Mouse (Mus musculus) liver, embryonic 16.5 days (tissue): ENCODE results near the gene Tmem171. TPM values are rescaled to one million over a fixed set of nuclear protein-coding genes. Genes with fewer than 3 reads are reported as not detected.

Source experiments
- ATAC-seq: fragments of 200-750 bp; cut with Nextera tagmentation; 2 replicates; pipeline ENCODE4 v1.8.0; 2017; ENCODE audit warnings: low read depth, mild to moderate bottlenecking, moderate number of reproducible peaks, moderate library complexity
- H3K27ac ChIP-seq: fragments of 300-500 bp; sonication (generic); 2 replicates; pipeline ENCODE4 v1.5.1; 2014; ENCODE audit warnings: mild to moderate bottlenecking, low read length
- H3K27me3 ChIP-seq: fragments of 300-500 bp; sonication (generic); 2 replicates; pipeline ENCODE4 v1.6.1; 2014; ENCODE audit warnings: low read depth, low read length, mixed read lengths; ENCODE audit not compliant: control insufficient read depth, insufficient read depth
- H3K36me3 ChIP-seq: fragments of 300-500 bp; sonication (generic); 2 replicates; pipeline ENCODE4 v1.6.1; 2014; ENCODE audit warnings: mild to moderate bottlenecking; ENCODE audit not compliant: control insufficient read depth, insufficient read depth
- H3K4me1 ChIP-seq: fragments of 300-500 bp; sonication (generic); 2 replicates; pipeline ENCODE4 v1.6.1; 2014; ENCODE audit warnings: low read depth, low read length, mixed read lengths; ENCODE audit not compliant: control insufficient read depth
- H3K4me2 ChIP-seq: fragments of 300-500 bp; sonication (generic); 2 replicates; pipeline ENCODE4 v1.6.1; 2014; ENCODE audit warnings: low read depth, low read length, mixed read lengths
- H3K4me3 ChIP-seq: fragments of 300-500 bp; sonication (generic); 2 replicates; pipeline ENCODE4 v1.5.1; 2014; ENCODE audit warnings: low read depth, mild to moderate bottlenecking, low read length
- H3K9ac ChIP-seq: fragments of 300-500 bp; sonication (generic); 2 replicates; pipeline ENCODE4 v1.6.1; 2014; ENCODE audit warnings: low read depth, low read length
- H3K9me3 ChIP-seq: fragments of 300-500 bp; sonication (generic); replicated peaks from 2 replicates; pipeline ENCODE4 v1.6.1; 2016; ENCODE audit warnings: low read length; ENCODE audit not compliant: control insufficient read depth
- WGBS: fragments of 180-500 bp; shearing (Covaris S2); extraction: QIAGEN DNeasy Blood & Tissue Kit; methylation state at CpG from one replicate; pipeline ENCODE4 v1.1.7; 2014; ENCODE audit not compliant: insufficient replicate concordance; 5-methylcytosine and 5-hydroxymethylcytosine counted together
- polyA plus RNA-seq: library from polyadenylated mRNA; unstranded; fragments of >200 nt; fragmentation: Nextera tagmentation; extraction: Ambion mirVana; gene quantifications from 2 replicates; pipeline ENCODE4 v1.2.1, GENCODE M21; 2015

Gene Tmem171
- polyA plus RNA-seq, 1 experiment from 2014 or later = 0.68 TPM

GRCm38 (mm10) chr13:98699982-98700540, 5.4 kb upstream of the Tmem171 start:
- Histone ChIP-seq H3K4me2 (no peak overlapping the region), H3K9ac (no peak overlapping the region), H3K4me3 (no peak overlapping the region), H3K27ac (no peak overlapping the region), H3K4me1 (no peaks in the 10 kb centered on the region), H3K27me3 (peaks cover 14% of the 10 kb centered on the region), H3K36me3 (no peaks in the 10 kb centered on the region), H3K9me3 (no peaks in the 10 kb centered on the region)
- ATAC-seq = no peak
- 47% methylated on average over 5 of the region's 5 CpGs for WGBS

- no peaks in the 10 kb centered on the region for H3K4me1 ChIP-seq
- no peaks in the 10 kb centered on the region for H3K9me3 ChIP-seq
- 44% methylated on average over 14 of the region's 14 CpGs for WGBS
- no peak overlapping the region for H3K27ac ChIP-seq
- no peaks in the 10 kb centered on the region for H3K36me3 ChIP-seq
- no peak overlapping the region for H3K9ac ChIP-seq
- no peak for ATAC-seq
- H3K4me3 ChIP-seq = no peak overlapping the region
- H3K27me3 ChIP-seq = peaks cover 23% of the 10 kb centered on the region
- H3K4me2 ChIP-seq = no peak overlapping the region
Measured at GRCm38 (mm10) chr13:98699051-98699744, 4.6 kb upstream of the Tmem171 start.

GRCm38 (mm10) chr13:98696716-98697115, 2.1 kb upstream of the Tmem171 start:
- no peak overlapping the region for H3K4me2 ChIP-seq
- H3K36me3 ChIP-seq = no peaks in the 10 kb centered on the region
- no peaks in the 10 kb centered on the region for H3K9me3 ChIP-seq
- no peak overlapping the region for H3K9ac ChIP-seq
- H3K27ac ChIP-seq = no peak overlapping the region
- H3K4me3 ChIP-seq = no peak overlapping the region
- WGBS = 79% methylated on average over 3 of the region's 3 CpGs
- H3K27me3 ChIP-seq = peaks cover 25% of the 10 kb centered on the region
- H3K4me1 ChIP-seq = no peaks in the 10 kb centered on the region
- ATAC-seq = no peak

GRCm38 (mm10) chr13:98695546-98695945, 912 bp upstream of the Tmem171 start:
- Histone ChIP-seq H3K27ac (no peak overlapping the region), H3K9ac (no peak overlapping the region), H3K27me3 (peaks cover 25% of the 10 kb centered on the region), H3K4me1 (no peaks in the 10 kb centered on the region), H3K4me2 (peak overlapping the region; percentile 41), H3K4me3 (no peak overlapping the region), H3K9me3 (no peaks in the 10 kb centered on the region), H3K36me3 (no peaks in the 10 kb centered on the region)
- 60% methylated on average over 2 of the region's 2 CpGs for WGBS
- ATAC-seq = peak; percentile 90

GRCm38 (mm10) chr13:98693316-98693715, 1.3 kb downstream of the Tmem171 start:
- Histone ChIP-seq H3K27me3 (peaks cover 25% of the 10 kb centered on the region), H3K9me3 (no peaks in the 10 kb centered on the region), H3K9ac (no peak overlapping the region), H3K27ac (no peak overlapping the region), H3K4me3 (no peak overlapping the region), H3K4me2 (no peak overlapping the region), H3K4me1 (no peaks in the 10 kb centered on the region), H3K36me3 (no peaks in the 10 kb centered on the region)
- 69% methylated on average over 11 of the region's 11 CpGs for WGBS
- no peak for ATAC-seq

GRCm38 (mm10) chr13:98691956-98692515, 2.6 kb downstream of the Tmem171 start:
- Histone ChIP-seq H3K4me1 (no peaks in the 10 kb centered on the region), H3K27me3 (peaks cover 25% of the 10 kb centered on the region), H3K4me3 (no peak overlapping the region), H3K27ac (no peak overlapping the region), H3K9ac (no peak overlapping the region), H3K36me3 (no peaks in the 10 kb centered on the region), H3K9me3 (no peaks in the 10 kb centered on the region), H3K4me2 (no peak overlapping the region)
- no peak for ATAC-seq
- 72% methylated on average over 13 of the region's 13 CpGs for WGBS

GRCm38 (mm10) chr13:98690886-98691285, 3.7 kb downstream of the Tmem171 start:
- Histone ChIP-seq H3K9ac (no peak overlapping the region), H3K4me3 (no peak overlapping the region)

GRCm38 (mm10) chr13:98689605-98690290, 4.9 kb downstream of the Tmem171 start:
- peaks cover 7% of the 10 kb centered on the region for H3K27me3 ChIP-seq
- H3K9ac ChIP-seq = no peak overlapping the region
- no peak overlapping the region for H3K4me2 ChIP-seq
- 57% methylated on average over 11 of the region's 11 CpGs for WGBS
- H3K9me3 ChIP-seq = no peaks in the 10 kb centered on the region
- no peaks in the 10 kb centered on the region for H3K4me1 ChIP-seq
- H3K4me3 ChIP-seq = no peak overlapping the region
- ATAC-seq = no peak
- H3K27ac ChIP-seq = no peak overlapping the region
- H3K36me3 ChIP-seq = no peaks in the 10 kb centered on the region

More at GRCm38 (mm10) chr13:98690886-98691285, 3.7 kb downstream of the Tmem171 start:
- no peaks in the 10 kb centered on the region for H3K4me1 ChIP-seq
- 77% methylated on average over 11 of the region's 11 CpGs for WGBS
- H3K4me2 ChIP-seq = no peak overlapping the region
- ATAC-seq = no peak
- H3K27ac ChIP-seq = no peak overlapping the region
- no peaks in the 10 kb centered on the region for H3K9me3 ChIP-seq
- no peaks in the 10 kb centered on the region for H3K36me3 ChIP-seq
- H3K27me3 ChIP-seq = peaks cover 19% of the 10 kb centered on the region

- WGBS = 72% methylated on average over 9 of the region's 9 CpGs
- Histone ChIP-seq H3K4me2 (no peak overlapping the region), H3K4me3 (no peak overlapping the region), H3K4me1 (no peaks in the 10 kb centered on the region), H3K27ac (no peak overlapping the region), H3K9me3 (no peaks in the 10 kb centered on the region), H3K9ac (no peak overlapping the region), H3K27me3 (no peaks in the 10 kb centered on the region), H3K36me3 (no peaks in the 10 kb centered on the region)
- ATAC-seq = no peak
Measured at GRCm38 (mm10) chr13:98687931-98688330, 6.7 kb downstream of the Tmem171 start.
